Mouse (Mus musculus) limb, embryonic 15.5 days (tissue): ENCODE measurements around the gene Wdr91. TPM values are rescaled to one million over a fixed set of nuclear protein-coding genes. Genes with fewer than 3 reads are reported as not detected.

Source experiments
- ATAC-seq: fragments of 200-750 bp; cut with Nextera tagmentation; 2 replicates; pipeline ENCODE4 v1.8.0; 2017; ENCODE audit warnings: low read depth, moderate TSS enrichment; ENCODE audit not compliant: insufficient number of reproducible peaks, low FRiP score, low TSS enrichment
- H3K27ac ChIP-seq: fragments of 300-500 bp; sonication (generic); 2 replicates; pipeline ENCODE4 v1.5.1; 2015; ENCODE audit warnings: moderate library complexity, mild to moderate bottlenecking, inconsistent platforms
- H3K27me3 ChIP-seq: fragments of 300-500 bp; sonication (generic); 2 replicates; pipeline ENCODE4 v1.6.1; 2015; ENCODE audit warnings: inconsistent platforms
- H3K36me3 ChIP-seq: fragments of 300-500 bp; sonication (generic); 2 replicates; pipeline ENCODE4 v1.6.1; 2015; ENCODE audit warnings: inconsistent platforms
- H3K4me1 ChIP-seq: fragments of 300-500 bp; sonication (generic); 2 replicates; pipeline ENCODE4 v1.6.1; 2015; ENCODE audit warnings: inconsistent platforms
- H3K4me2 ChIP-seq: fragments of 300-500 bp; sonication (generic); 2 replicates; pipeline ENCODE4 v1.6.1; 2015; ENCODE audit warnings: mild to moderate bottlenecking, inconsistent platforms
- H3K4me3 ChIP-seq: fragments of 300-500 bp; sonication (generic); 2 replicates; pipeline ENCODE4 v1.5.1; 2015; ENCODE audit warnings: mild to moderate bottlenecking, inconsistent platforms
- H3K9ac ChIP-seq: fragments of 300-500 bp; sonication (generic); 2 replicates; pipeline ENCODE4 v1.6.1; 2015; ENCODE audit warnings: inconsistent platforms
- H3K9me3 ChIP-seq: fragments of 300-500 bp; sonication (generic); 2 replicates; pipeline ENCODE4 v1.6.1; 2016; ENCODE audit warnings: inconsistent platforms
- WGBS: fragments of 180-500 bp; shearing (Covaris S2); methylation state at CpG from one replicate; pipeline ENCODE4 v1.1.7; 2015; 5-methylcytosine and 5-hydroxymethylcytosine counted together
- polyA plus RNA-seq: library from polyadenylated mRNA; unstranded; fragments of >200 nt; fragmentation: Nextera tagmentation; extraction: Ambion mirVana; gene quantifications from 2 replicates; pipeline ENCODE4 v1.2.1, GENCODE M21; 2015

Gene Wdr91
- polyA plus RNA-seq, 1 experiment from 2014 or later, result 9.9 TPM

GRCm38 (mm10) chr6:34900990-34901389 lies 9.7 kb downstream of the Wdr91 start:
- Histone ChIP-seq H3K4me3 (no peak overlapping the region), H3K27ac (no peak overlapping the region), H3K9ac (no peak overlapping the region), H3K4me1 (no peaks in the 10 kb centered on the region), H3K9me3 (no peaks in the 10 kb centered on the region), H3K27me3 (no peaks in the 10 kb centered on the region), H3K36me3 (peaks cover 76% of the 10 kb centered on the region), H3K4me2 (no peak overlapping the region)
- no peak for ATAC-seq
- 73% methylated on average over 2 of the region's 2 CpGs for WGBS

GRCm38 (mm10) chr6:34899127-34899526 lies 11.5 kb downstream of the Wdr91 start:
- no peaks in the 10 kb centered on the region for H3K9me3 ChIP-seq
- H3K9ac ChIP-seq, result no peak overlapping the region
- no peaks in the 10 kb centered on the region for H3K27me3 ChIP-seq
- H3K27ac ChIP-seq, result no peak overlapping the region
- no peak for ATAC-seq
- no peak overlapping the region for H3K4me2 ChIP-seq
- H3K4me1 ChIP-seq, result no peaks in the 10 kb centered on the region
- WGBS, result 92% methylated on average over 2 of the region's 2 CpGs
- no peak overlapping the region for H3K4me3 ChIP-seq
- peaks cover 80% of the 10 kb centered on the region for H3K36me3 ChIP-seq

GRCm38 (mm10) chr6:34896168-34896780 lies 14.4 kb downstream of the Wdr91 start:
- H3K27ac ChIP-seq, result no peak overlapping the region
- H3K27me3 ChIP-seq, result no peaks in the 10 kb centered on the region
- H3K4me2 ChIP-seq, result no peak overlapping the region
- no peaks in the 10 kb centered on the region for H3K9me3 ChIP-seq
- H3K4me3 ChIP-seq, result no peak overlapping the region
- no peak overlapping the region for H3K9ac ChIP-seq
- ATAC-seq, result no peak
- 60% methylated on average over 16 of the region's 16 CpGs for WGBS
- H3K4me1 ChIP-seq, result no peaks in the 10 kb centered on the region
- H3K36me3 ChIP-seq, result peaks cover 85% of the 10 kb centered on the region

GRCm38 (mm10) chr6:34895569-34895968 lies 15.1 kb downstream of the Wdr91 start:
- no peaks in the 10 kb centered on the region for H3K27me3 ChIP-seq
- H3K27ac ChIP-seq, result no peak overlapping the region
- peaks cover 85% of the 10 kb centered on the region for H3K36me3 ChIP-seq
- 88% methylated on average over 7 of the region's 7 CpGs for WGBS
- no peak for ATAC-seq
- no peak overlapping the region for H3K4me2 ChIP-seq
- H3K9ac ChIP-seq, result no peak overlapping the region
- no peak overlapping the region for H3K4me3 ChIP-seq
- no peaks in the 10 kb centered on the region for H3K4me1 ChIP-seq
- no peaks in the 10 kb centered on the region for H3K9me3 ChIP-seq

- 78% methylated on average over 4 of the region's 4 CpGs for WGBS
- Histone ChIP-seq H3K4me1 (no peaks in the 10 kb centered on the region), H3K4me3 (no peak overlapping the region), H3K36me3 (peaks cover 87% of the 10 kb centered on the region), H3K27me3 (no peaks in the 10 kb centered on the region), H3K9me3 (no peaks in the 10 kb centered on the region), H3K9ac (no peak overlapping the region), H3K4me2 (no peak overlapping the region), H3K27ac (no peak overlapping the region)
- no peak for ATAC-seq
Measured at GRCm38 (mm10) chr6:34889185-34889584, 21.5 kb downstream of the Wdr91 start.

- 81% methylated on average over 6 of the region's 6 CpGs for WGBS
- Histone ChIP-seq H3K9me3 (no peaks in the 10 kb centered on the region), H3K27me3 (no peaks in the 10 kb centered on the region), H3K4me3 (no peak overlapping the region), H3K4me2 (no peak overlapping the region), H3K27ac (no peak overlapping the region; the same call in 1 of the 2 replicates), H3K9ac (no peak overlapping the region), H3K4me1 (no peaks in the 10 kb centered on the region), H3K36me3 (peaks cover 81% of the 10 kb centered on the region)
- ATAC-seq, result 0 out of 2 replicates have a peak, but pooled peaks have one; percentile 65
Measured at GRCm38 (mm10) chr6:34887131-34887850, 23.4 kb downstream of the Wdr91 start.

GRCm38 (mm10) chr6:34884724-34885123 lies 26.0 kb downstream of the Wdr91 start:
- H3K4me2 ChIP-seq, result no peak overlapping the region
- peaks cover 71% of the 10 kb centered on the region for H3K36me3 ChIP-seq
- no peaks in the 10 kb centered on the region for H3K27me3 ChIP-seq
- WGBS, result 81% methylated on average over 7 of the region's 7 CpGs
- no peaks in the 10 kb centered on the region for H3K4me1 ChIP-seq
- no peak for ATAC-seq
- H3K27ac ChIP-seq, result no peak overlapping the region
- no peak overlapping the region for H3K9ac ChIP-seq
- no peaks in the 10 kb centered on the region for H3K9me3 ChIP-seq
- no peak overlapping the region for H3K4me3 ChIP-seq

- H3K9ac ChIP-seq, result no peak overlapping the region
- H3K36me3 ChIP-seq, result peaks cover 35% of the 10 kb centered on the region
- H3K4me3 ChIP-seq, result no peak overlapping the region
- H3K4me2 ChIP-seq, result no peak overlapping the region
- H3K27me3 ChIP-seq, result no peaks in the 10 kb centered on the region
- ATAC-seq, result no peak
- peaks cover 24% of the 10 kb centered on the region for H3K4me1 ChIP-seq
- H3K9me3 ChIP-seq, result no peaks in the 10 kb centered on the region
- 61% methylated on average over 6 of the region's 6 CpGs for WGBS
- no peak overlapping the region for H3K27ac ChIP-seq
Measured at GRCm38 (mm10) chr6:34879911-34880475, 30.7 kb downstream of the Wdr91 start.

- H3K9me3 ChIP-seq, result no peaks in the 10 kb centered on the region
- H3K4me2 ChIP-seq, result no peak overlapping the region
- H3K27me3 ChIP-seq, result no peaks in the 10 kb centered on the region
- no peak overlapping the region for H3K4me3 ChIP-seq
- 77% methylated on average over 16 of the region's 16 CpGs for WGBS
- peaks cover 27% of the 10 kb centered on the region for H3K36me3 ChIP-seq
- H3K4me1 ChIP-seq, result peaks cover 27% of the 10 kb centered on the region
- H3K27ac ChIP-seq, result 0 out of 2 replicates have a peak overlapping the region, but pooled peaks have one; percentile 6
- no peak overlapping the region for H3K9ac ChIP-seq
- ATAC-seq, result no peak
Measured at GRCm38 (mm10) chr6:34879101-34879740, 31.5 kb downstream of the Wdr91 start.

GRCm38 (mm10) chr6:34877509-34878321 lies 33.0 kb downstream of the Wdr91 start, which contains the start of gene Cyren:
Cyren (minus strand) TSS chr6:34878060.
- H3K9ac ChIP-seq, result peak within 1 kb of the TSS; percentile 74
- WGBS, result under 1% methylated on average over 56 of the region's 56 CpGs
- H3K36me3 ChIP-seq, result peaks cover 28% of the 10 kb centered on the region
- no peaks in the 10 kb centered on the region for H3K27me3 ChIP-seq
- peak within 1 kb of the TSS; percentile 64 for H3K4me3 ChIP-seq
- H3K4me1 ChIP-seq, result peaks cover 27% of the 10 kb centered on the region
- peak within 1 kb of the TSS; percentile 94 for H3K27ac ChIP-seq
- ATAC-seq, result peak; percentile 87
- no peaks in the 10 kb centered on the region for H3K9me3 ChIP-seq
- H3K4me2 ChIP-seq, result peak within 1 kb of the TSS; percentile 56

- H3K9ac ChIP-seq, result peak overlapping the region; percentile 74; the same call in 1 of the 2 replicates
- peak overlapping the region; percentile 56 for H3K4me2 ChIP-seq
- H3K36me3 ChIP-seq, result peaks cover 21% of the 10 kb centered on the region
- H3K4me1 ChIP-seq, result peaks cover 27% of the 10 kb centered on the region
- no peak overlapping the region for H3K27ac ChIP-seq
- 34% methylated on average over 2 of the region's 2 CpGs for WGBS
- H3K4me3 ChIP-seq, result peak overlapping the region; percentile 64
- no peaks in the 10 kb centered on the region for H3K9me3 ChIP-seq
- no peak for ATAC-seq
- no peaks in the 10 kb centered on the region for H3K27me3 ChIP-seq
Measured at GRCm38 (mm10) chr6:34876835-34877156, 33.9 kb downstream of the Wdr91 start.
